Mouse (Mus musculus) neural tube, embryonic 12.5 days (tissue): Measurements from ENCODE around the gene Colq. TPM values are rescaled to one million over a fixed set of nuclear protein-coding genes. Genes with fewer than 3 reads are reported as not detected.

Experiments used
- ATAC-seq: fragments of 200-750 bp; cut with Nextera tagmentation; 2 replicates; pipeline ENCODE4 v1.8.0; 2017; ENCODE audit warnings: low read depth, mild to moderate bottlenecking, moderate TSS enrichment, moderate library complexity; ENCODE audit not compliant: low FRiP score
- H3K27ac ChIP-seq: fragments of 300-500 bp; sonication (generic); 2 replicates; pipeline ENCODE4 v1.5.1; 2016
- H3K27me3 ChIP-seq: fragments of 300-500 bp; sonication (generic); replicated peaks from 2 replicates; pipeline ENCODE4 v1.6.1; 2016; ENCODE audit warnings: mild to moderate bottlenecking
- H3K36me3 ChIP-seq: fragments of 300-500 bp; sonication (generic); 2 replicates; pipeline ENCODE4 v1.6.1; 2016; ENCODE audit warnings: mild to moderate bottlenecking
- H3K4me1 ChIP-seq: fragments of 300-500 bp; sonication (generic); 2 replicates; pipeline ENCODE4 v1.6.1; 2016
- H3K4me2 ChIP-seq: fragments of 300-500 bp; sonication (generic); replicated peaks from 2 replicates; pipeline ENCODE4 v1.6.1; 2016; ENCODE audit warnings: mild to moderate bottlenecking
- H3K4me3 ChIP-seq: fragments of 300-500 bp; sonication (generic); 2 replicates; pipeline ENCODE4 v1.5.1; 2016
- H3K9ac ChIP-seq: fragments of 300-500 bp; sonication (generic); 2 replicates; pipeline ENCODE4 v1.6.1; 2016; ENCODE audit warnings: mild to moderate bottlenecking
- H3K9me3 ChIP-seq: fragments of 300-500 bp; sonication (generic); 2 replicates; pipeline ENCODE4 v1.6.1; 2016; ENCODE audit warnings: mild to moderate bottlenecking
- WGBS: fragments of 180-500 bp; shearing (Covaris S2); methylation state at CpG from one replicate; pipeline ENCODE4 v1.1.7; 2016; 5-methylcytosine and 5-hydroxymethylcytosine counted together
- polyA plus RNA-seq: library from polyadenylated mRNA; unstranded; fragments of >200 nt; fragmentation: Nextera tagmentation; extraction: Ambion mirVana; gene quantifications from 2 replicates; pipeline ENCODE4 v1.2.1, GENCODE M21; 2016

The Colq gene
- polyA plus RNA-seq, 1 experiment from 2014 or later: 0.30 TPM

- ATAC-seq: no peak
- Histone ChIP-seq H3K9ac (no peak overlapping the region), H3K27ac (no peak overlapping the region), H3K9me3 (no peaks in the 10 kb centered on the region), H3K36me3 (no peaks in the 10 kb centered on the region), H3K4me2 (no peak overlapping the region), H3K4me1 (no peaks in the 10 kb centered on the region), H3K4me3 (no peak overlapping the region), H3K27me3 (no peaks in the 10 kb centered on the region)
- WGBS: 93% methylated on average over 14 of the region's 14 CpGs
These were observed 10.9 kb upstream of the Colq start for GRCm38 (mm10) chr14:31601908-31602615.

GRCm38 (mm10) chr14:31597446-31597845, 6.3 kb upstream of the Colq start:
- Histone ChIP-seq H3K9me3 (no peaks in the 10 kb centered on the region), H3K36me3 (no peaks in the 10 kb centered on the region), H3K9ac (no peak overlapping the region), H3K4me1 (no peaks in the 10 kb centered on the region), H3K4me3 (no peak overlapping the region), H3K27me3 (no peaks in the 10 kb centered on the region), H3K4me2 (no peak overlapping the region), H3K27ac (no peak overlapping the region)
- 93% methylated on average over 4 of the region's 4 CpGs for WGBS
- ATAC-seq: no peak

GRCm38 (mm10) chr14:31596408-31596807, 5.3 kb upstream of the Colq start:
- 84% methylated on average over 7 of the region's 7 CpGs for WGBS

GRCm38 (mm10) chr14:31594693-31595092, 3.5 kb upstream of the Colq start:
- no peak overlapping the region for H3K9ac ChIP-seq
- no peak overlapping the region for H3K27ac ChIP-seq
- no peak for ATAC-seq
- no peaks in the 10 kb centered on the region for H3K27me3 ChIP-seq
- no peak overlapping the region for H3K4me3 ChIP-seq
- 83% methylated on average over 3 of the region's 3 CpGs for WGBS
- H3K4me1 ChIP-seq: no peaks in the 10 kb centered on the region
- H3K4me2 ChIP-seq: no peak overlapping the region
- H3K9me3 ChIP-seq: no peaks in the 10 kb centered on the region
- no peaks in the 10 kb centered on the region for H3K36me3 ChIP-seq

More at GRCm38 (mm10) chr14:31596408-31596807, 5.3 kb upstream of the Colq start:
- Histone ChIP-seq H3K4me3 (no peak overlapping the region), H3K9me3 (no peaks in the 10 kb centered on the region), H3K4me2 (no peak overlapping the region), H3K27me3 (no peaks in the 10 kb centered on the region), H3K36me3 (no peaks in the 10 kb centered on the region), H3K27ac (no peak overlapping the region), H3K4me1 (no peaks in the 10 kb centered on the region), H3K9ac (no peak overlapping the region)
- no peak for ATAC-seq

- no peak overlapping the region for H3K4me2 ChIP-seq
- no peak for ATAC-seq
- 80% methylated on average over 2 of the region's 2 CpGs for WGBS
- no peak overlapping the region for H3K9ac ChIP-seq
- H3K27ac ChIP-seq: no peak overlapping the region
- no peaks in the 10 kb centered on the region for H3K27me3 ChIP-seq
- H3K36me3 ChIP-seq: no peaks in the 10 kb centered on the region
- H3K4me3 ChIP-seq: no peak overlapping the region
- no peaks in the 10 kb centered on the region for H3K4me1 ChIP-seq
- no peaks in the 10 kb centered on the region for H3K9me3 ChIP-seq
These were observed 1.9 kb upstream of the Colq start for GRCm38 (mm10) chr14:31593036-31593435.

- no peaks in the 10 kb centered on the region for H3K27me3 ChIP-seq
- ATAC-seq: no peak
- no peaks in the 10 kb centered on the region for H3K4me1 ChIP-seq
- no peak overlapping the region for H3K9ac ChIP-seq
- H3K9me3 ChIP-seq: no peaks in the 10 kb centered on the region
- H3K27ac ChIP-seq: no peak overlapping the region
- H3K4me2 ChIP-seq: no peak overlapping the region
- no peaks in the 10 kb centered on the region for H3K36me3 ChIP-seq
- WGBS: 92% methylated on average over 8 of the region's 8 CpGs
- H3K4me3 ChIP-seq: no peak overlapping the region
These were observed 4.7 kb downstream of the Colq start for GRCm38 (mm10) chr14:31586451-31586850.

GRCm38 (mm10) chr14:31583082-31583481, 8.1 kb downstream of the Colq start:
- no peak for ATAC-seq
- Histone ChIP-seq H3K27ac (no peak overlapping the region), H3K36me3 (no peaks in the 10 kb centered on the region)

GRCm38 (mm10) chr14:31577966-31578735, 13.0 kb downstream of the Colq start:
- H3K27me3 ChIP-seq: no peaks in the 10 kb centered on the region
- no peaks in the 10 kb centered on the region for H3K36me3 ChIP-seq
- ATAC-seq: no peak
- H3K27ac ChIP-seq: no peak overlapping the region
- no peaks in the 10 kb centered on the region for H3K9me3 ChIP-seq
- H3K4me3 ChIP-seq: no peak overlapping the region
- no peak overlapping the region for H3K9ac ChIP-seq
- H3K4me1 ChIP-seq: no peaks in the 10 kb centered on the region
- WGBS: 67% methylated on average over 9 of the region's 9 CpGs
- no peak overlapping the region for H3K4me2 ChIP-seq

More at GRCm38 (mm10) chr14:31583082-31583481, 8.1 kb downstream of the Colq start:
- no peak overlapping the region for H3K4me3 ChIP-seq
- 90% methylated on average over 8 of the region's 9 CpGs for WGBS
- no peaks in the 10 kb centered on the region for H3K27me3 ChIP-seq
- no peak overlapping the region for H3K9ac ChIP-seq
- no peaks in the 10 kb centered on the region for H3K9me3 ChIP-seq
- H3K4me1 ChIP-seq: no peaks in the 10 kb centered on the region
- no peak overlapping the region for H3K4me2 ChIP-seq

GRCm38 (mm10) chr14:31576846-31577697, 14.1 kb downstream of the Colq start:
- H3K4me1 ChIP-seq: no peaks in the 10 kb centered on the region
- 60% methylated on average over 10 of the region's 10 CpGs for WGBS
- H3K9me3 ChIP-seq: no peaks in the 10 kb centered on the region
- no peak overlapping the region for H3K4me2 ChIP-seq
- H3K27me3 ChIP-seq: no peaks in the 10 kb centered on the region
- H3K9ac ChIP-seq: no peak overlapping the region
- H3K27ac ChIP-seq: no peak overlapping the region
- no peaks in the 10 kb centered on the region for H3K36me3 ChIP-seq
- H3K4me3 ChIP-seq: no peak overlapping the region
- ATAC-seq: no peak

- H3K36me3 ChIP-seq: no peaks in the 10 kb centered on the region
- H3K4me2 ChIP-seq: no peak overlapping the region
- no peaks in the 10 kb centered on the region for H3K27me3 ChIP-seq
- no peak overlapping the region for H3K4me3 ChIP-seq
- no peak overlapping the region for H3K9ac ChIP-seq
- no peak overlapping the region for H3K27ac ChIP-seq
- no peaks in the 10 kb centered on the region for H3K9me3 ChIP-seq
- no peaks in the 10 kb centered on the region for H3K4me1 ChIP-seq
- ATAC-seq: no peak
- WGBS: 83% methylated on average over 9 of the region's 9 CpGs
These were observed 15.3 kb downstream of the Colq start for GRCm38 (mm10) chr14:31575866-31576265.

- Histone ChIP-seq H3K4me3 (no peak overlapping the region), H3K27ac (no peak overlapping the region), H3K9ac (no peak overlapping the region), H3K9me3 (no peaks in the 10 kb centered on the region), H3K36me3 (no peaks in the 10 kb centered on the region), H3K4me2 (no peak overlapping the region), H3K27me3 (no peaks in the 10 kb centered on the region), H3K4me1 (no peaks in the 10 kb centered on the region)
- ATAC-seq: no peak
- 91% methylated on average over 18 of the region's 18 CpGs for WGBS
These were observed 16.1 kb downstream of the Colq start for GRCm38 (mm10) chr14:31574903-31575665.
